Mouse (Mus musculus) neural tube, embryonic 13.5 days (tissue): ENCODE measurements at regions not wholly inside any gene's neighbourhood (a gene's known extent, or its start where the extent isn't known, plus 50 kb on each side); places are given as distances from the start of the nearest gene placed in this dataset.

ENCODE experiments used
- ATAC-seq: fragments of 200-750 bp; cut with Nextera tagmentation; 2 replicates; pipeline ENCODE4 v1.8.0; 2017; ENCODE audit warnings: low read depth, mild to moderate bottlenecking, moderate TSS enrichment, moderate library complexity
- H3K27ac ChIP-seq: fragments of 300-500 bp; sonication (generic); replicated peaks from 2 replicates; pipeline ENCODE4 v1.5.1; 2015; ENCODE audit warnings: moderate library complexity, mild to moderate bottlenecking, inconsistent platforms
- H3K27me3 ChIP-seq: fragments of 300-500 bp; sonication (generic); 2 replicates; pipeline ENCODE4 v1.6.1; 2015; ENCODE audit warnings: mild to moderate bottlenecking, inconsistent platforms
- H3K36me3 ChIP-seq: fragments of 300-500 bp; sonication (generic); 2 replicates; pipeline ENCODE4 v1.6.1; 2015; ENCODE audit warnings: mild to moderate bottlenecking, inconsistent platforms
- H3K4me1 ChIP-seq: fragments of 300-500 bp; sonication (generic); replicated peaks from 2 replicates; pipeline ENCODE4 v1.6.1; 2015; ENCODE audit warnings: inconsistent platforms
- H3K4me2 ChIP-seq: fragments of 300-500 bp; sonication (generic); 2 replicates; pipeline ENCODE4 v1.6.1; 2015; ENCODE audit warnings: inconsistent platforms, mild to moderate bottlenecking, moderate library complexity
- H3K4me3 ChIP-seq: fragments of 300-500 bp; sonication (generic); 2 replicates; pipeline ENCODE4 v1.5.1; 2015; ENCODE audit warnings: mild to moderate bottlenecking, inconsistent platforms
- H3K9ac ChIP-seq: fragments of 300-500 bp; sonication (generic); 2 replicates; pipeline ENCODE4 v1.6.1; 2015; ENCODE audit warnings: moderate library complexity, mild to moderate bottlenecking, inconsistent platforms
- H3K9me3 ChIP-seq: fragments of 300-500 bp; sonication (generic); 2 replicates; pipeline ENCODE4 v1.6.1; 2016; ENCODE audit warnings: inconsistent platforms
- WGBS: fragments of 180-500 bp; shearing (Covaris S2); methylation state at CpG from one replicate; pipeline ENCODE4 v1.1.7; 2015; 5-methylcytosine and 5-hydroxymethylcytosine counted together

DNA sequence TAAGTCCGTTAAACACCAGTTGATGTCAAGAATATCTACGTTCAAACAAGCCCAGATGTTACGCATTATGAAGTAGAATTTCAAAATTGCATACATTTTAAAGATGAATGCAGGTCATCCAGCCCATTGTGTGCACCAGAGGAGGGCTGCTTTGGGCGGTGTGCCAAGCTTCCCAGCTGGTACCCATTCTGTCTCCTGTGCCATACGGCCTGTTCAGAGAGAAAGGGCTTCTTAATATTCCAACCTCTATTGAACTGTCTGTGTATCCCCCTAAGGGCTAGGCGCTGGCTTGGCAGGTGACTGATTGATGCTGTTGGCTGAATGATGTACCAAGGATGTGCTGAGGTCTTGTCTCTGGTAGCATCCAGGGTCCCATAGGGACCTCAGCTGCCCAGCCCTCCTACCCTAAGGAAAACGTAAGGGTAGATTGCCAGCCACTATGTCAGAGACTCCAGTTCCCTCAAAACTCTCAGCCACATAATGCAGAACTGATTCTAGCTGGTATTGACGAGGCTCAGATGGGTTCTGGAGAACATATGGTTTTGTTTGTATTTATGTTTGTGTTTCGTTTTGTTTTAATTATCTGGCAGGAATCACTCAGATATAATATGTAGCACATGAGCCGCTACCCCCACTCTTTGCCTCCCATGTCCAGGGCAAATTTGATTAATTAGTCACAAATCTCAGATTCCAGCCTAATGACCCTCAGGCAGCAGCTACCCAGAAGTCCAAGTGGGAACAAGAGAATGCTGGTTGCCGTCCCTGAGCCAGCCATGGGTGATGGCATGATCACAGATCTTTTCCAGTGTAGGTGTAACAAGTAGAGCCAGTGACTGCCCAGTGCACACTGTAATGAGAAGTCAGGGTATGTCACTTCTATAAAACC lies 212.0 kb upstream of the Usp24 start:
- no peaks in the 10 kb centered on the region for H3K27me3 ChIP-seq

DNA sequence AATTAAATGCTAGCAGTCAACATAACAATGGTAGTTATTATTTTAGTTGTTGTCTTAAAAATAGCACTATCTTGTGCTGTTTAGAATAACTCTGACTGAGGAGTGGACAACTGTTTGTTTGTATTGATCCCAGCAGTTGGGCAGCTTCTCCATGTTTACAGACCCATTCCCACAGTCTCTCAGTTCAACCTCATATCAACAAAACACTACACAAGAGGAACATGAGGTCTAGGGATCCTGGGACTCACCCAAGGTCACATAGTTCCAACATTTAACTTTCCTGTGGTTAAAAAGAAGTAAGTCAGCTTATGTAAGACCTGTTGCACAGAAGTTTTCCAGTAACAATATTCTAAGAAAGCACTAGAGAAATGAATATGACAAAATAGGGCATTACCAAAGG lies 203.0 kb upstream of the Usp24 start:
- Histone ChIP-seq H3K27me3 (no peaks in the 10 kb centered on the region), H3K9me3 (no peaks in the 10 kb centered on the region), H3K9ac (no peak overlapping the region), H3K4me2 (no peak overlapping the region), H3K4me1 (no peaks in the 10 kb centered on the region), H3K36me3 (no peaks in the 10 kb centered on the region), H3K4me3 (no peak overlapping the region), H3K27ac (no peak overlapping the region)
- ATAC-seq: no peak

More for the DNA sequence above, 212.0 kb upstream of the Usp24 start:
- Histone ChIP-seq H3K4me3 (no peak overlapping the region), H3K4me2 (no peak overlapping the region), H3K36me3 (no peaks in the 10 kb centered on the region), H3K9ac (no peak overlapping the region), H3K4me1 (peaks cover 49% of the 10 kb centered on the region), H3K9me3 (no peaks in the 10 kb centered on the region), H3K27ac (peak overlapping the region; percentile 72)
- WGBS: 45% methylated on average over 11 of the region's 11 CpGs
- ATAC-seq: peak; percentile 86

DNA sequence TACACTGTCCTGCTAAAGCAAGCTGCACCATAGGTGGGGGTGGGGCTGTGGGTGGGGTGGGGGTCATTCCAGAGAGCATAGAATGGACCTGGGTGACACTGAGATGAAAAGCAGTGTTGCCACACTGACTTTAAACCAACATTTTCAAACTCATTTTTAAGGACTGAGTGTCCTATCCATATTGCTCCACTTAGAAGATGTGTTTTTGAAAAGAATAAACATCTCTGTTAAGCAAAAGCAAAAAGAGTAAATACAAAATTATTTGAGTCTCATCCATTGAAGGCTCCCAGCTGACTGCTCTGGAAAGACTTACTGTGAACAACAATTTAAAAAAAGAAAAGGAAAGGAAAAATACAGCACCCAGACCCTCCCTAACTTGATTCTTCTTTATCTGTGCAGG lies 202.3 kb upstream of the Usp24 start:
- Histone ChIP-seq H3K9ac (no peak overlapping the region), H3K4me1 (no peaks in the 10 kb centered on the region), H3K9me3 (no peaks in the 10 kb centered on the region), H3K4me2 (no peak overlapping the region), H3K4me3 (no peak overlapping the region), H3K36me3 (no peaks in the 10 kb centered on the region), H3K27me3 (no peaks in the 10 kb centered on the region), H3K27ac (no peak overlapping the region)
- ATAC-seq: no peak

DNA sequence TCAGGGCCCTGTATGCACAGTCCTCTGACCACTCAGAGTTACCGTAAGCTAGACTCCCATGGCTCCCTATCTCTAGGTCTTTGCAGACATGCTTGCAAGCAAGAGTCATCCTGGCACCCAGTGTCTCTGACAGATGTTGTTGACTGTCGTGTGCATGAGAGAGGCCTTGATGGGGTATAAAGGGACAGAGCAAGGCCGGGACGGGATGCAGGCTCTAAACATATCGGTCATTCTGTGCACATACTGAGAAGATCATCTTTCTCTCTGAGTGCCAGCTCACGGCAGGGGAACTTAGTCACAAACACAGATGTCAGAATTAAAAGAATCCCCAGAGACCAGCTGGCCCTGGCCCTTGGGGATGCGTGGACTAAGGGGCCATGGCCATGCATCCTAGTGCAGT lies 199.4 kb upstream of the Usp24 start:
- no peaks in the 10 kb centered on the region for H3K27me3 ChIP-seq

DNA sequence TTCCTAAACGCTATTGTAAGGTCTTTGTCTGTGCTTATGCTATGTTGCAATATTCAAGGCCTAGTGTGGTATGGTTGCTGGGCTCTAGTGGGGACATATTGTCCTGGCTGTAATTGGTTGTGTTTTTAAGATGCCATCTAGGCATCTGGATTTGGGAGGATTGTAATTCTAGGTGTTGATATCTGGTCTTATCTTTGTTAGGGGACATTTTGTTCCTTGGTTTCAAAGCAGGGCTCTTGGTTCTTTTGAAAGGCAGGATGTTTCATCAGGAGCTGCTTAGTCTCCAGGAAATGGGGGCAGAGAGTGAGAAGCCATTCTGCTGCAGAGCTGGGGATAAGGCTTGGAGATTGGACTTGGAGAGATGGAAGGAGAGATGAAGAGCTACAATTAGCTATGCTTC lies 194.7 kb upstream of the Usp24 start:
- no peak overlapping the region for H3K27ac ChIP-seq
- H3K4me3 ChIP-seq: no peak overlapping the region
- ATAC-seq: no peak
- H3K9me3 ChIP-seq: no peaks in the 10 kb centered on the region
- no peak overlapping the region for H3K9ac ChIP-seq
- 82% methylated on average over 1 of the region's 1 CpGs for WGBS
- no peaks in the 10 kb centered on the region for H3K4me1 ChIP-seq
- no peaks in the 10 kb centered on the region for H3K36me3 ChIP-seq
- no peaks in the 10 kb centered on the region for H3K27me3 ChIP-seq
- H3K4me2 ChIP-seq: no peak overlapping the region

More for the DNA sequence above, 199.4 kb upstream of the Usp24 start:
- H3K4me2 ChIP-seq: no peak overlapping the region
- no peak for ATAC-seq
- H3K27ac ChIP-seq: no peak overlapping the region
- no peak overlapping the region for H3K4me3 ChIP-seq
- no peaks in the 10 kb centered on the region for H3K36me3 ChIP-seq
- no peaks in the 10 kb centered on the region for H3K4me1 ChIP-seq
- 85% methylated on average over 7 of the region's 7 CpGs for WGBS
- H3K9me3 ChIP-seq: no peaks in the 10 kb centered on the region
- H3K9ac ChIP-seq: no peak overlapping the region

DNA sequence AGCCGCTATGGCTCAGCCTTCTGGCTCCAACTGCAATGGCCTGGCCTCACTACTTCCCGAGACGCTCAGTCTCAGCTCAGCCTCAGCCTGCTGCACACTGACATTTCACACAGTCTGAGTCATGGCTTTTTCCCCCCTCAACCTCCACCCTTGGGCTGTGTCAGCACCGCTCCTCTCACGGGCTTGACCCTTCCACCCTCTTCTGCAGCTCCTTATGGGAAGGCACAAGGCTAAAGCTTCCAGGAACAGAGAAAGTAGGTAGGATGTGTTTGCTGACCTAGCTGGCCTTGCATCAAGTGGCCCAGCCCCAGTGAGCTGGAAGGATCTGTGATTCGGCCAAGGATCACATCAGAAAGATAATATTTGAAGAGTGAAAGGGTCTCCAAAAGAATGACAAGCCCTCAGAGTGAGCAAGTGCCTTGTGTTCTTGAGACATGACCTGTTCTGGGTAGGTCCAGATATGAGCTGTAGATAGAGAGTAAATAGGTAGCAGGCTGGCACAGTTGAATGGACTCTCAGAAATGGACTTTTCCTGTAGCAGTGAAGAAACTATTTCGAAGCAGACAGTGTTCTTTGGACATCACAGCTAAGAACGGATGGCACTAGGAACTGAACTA lies 192.9 kb upstream of the Usp24 start:
- H3K9me3 ChIP-seq: no peaks in the 10 kb centered on the region
- no peaks in the 10 kb centered on the region for H3K27me3 ChIP-seq
- H3K4me3 ChIP-seq: no peak overlapping the region
- no peaks in the 10 kb centered on the region; the same call in 1 of the 2 replicates for H3K4me1 ChIP-seq
- H3K9ac ChIP-seq: no peak overlapping the region
- no peak overlapping the region for H3K4me2 ChIP-seq
- no peaks in the 10 kb centered on the region for H3K36me3 ChIP-seq
- WGBS: 92% methylated on average over 8 of the region's 8 CpGs
- ATAC-seq: no peak
- no peak overlapping the region for H3K27ac ChIP-seq

DNA sequence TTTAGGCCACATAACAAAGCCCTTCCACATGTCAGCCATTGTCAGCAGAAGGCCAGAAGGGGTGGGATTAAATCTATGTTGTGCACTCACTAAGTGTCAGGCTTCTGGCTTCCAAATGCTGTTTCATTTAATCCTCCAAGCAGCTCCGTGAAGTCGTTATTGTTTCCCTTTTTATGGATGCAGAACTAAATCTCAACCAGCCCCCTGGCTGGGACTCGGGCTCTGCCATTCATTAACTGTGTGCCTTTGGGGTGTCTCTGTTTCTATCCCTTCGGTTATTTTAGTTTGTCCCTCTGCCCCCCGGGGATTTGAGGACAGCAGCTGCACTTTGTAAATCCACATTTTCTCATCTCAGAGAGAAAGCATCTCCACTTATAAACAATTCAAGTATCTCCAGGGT lies 188.8 kb upstream of the Usp24 start:
- no peaks in the 10 kb centered on the region for H3K27me3 ChIP-seq
- H3K9me3 ChIP-seq: no peaks in the 10 kb centered on the region
- H3K9ac ChIP-seq: no peak overlapping the region
- 42% methylated on average over 5 of the region's 5 CpGs for WGBS
- H3K4me1 ChIP-seq: no peaks in the 10 kb centered on the region; the same call in 1 of the 2 replicates
- no peaks in the 10 kb centered on the region for H3K36me3 ChIP-seq
- no peak overlapping the region for H3K27ac ChIP-seq
- no peak overlapping the region for H3K4me2 ChIP-seq
- no peak overlapping the region for H3K4me3 ChIP-seq
- ATAC-seq: no peak

DNA sequence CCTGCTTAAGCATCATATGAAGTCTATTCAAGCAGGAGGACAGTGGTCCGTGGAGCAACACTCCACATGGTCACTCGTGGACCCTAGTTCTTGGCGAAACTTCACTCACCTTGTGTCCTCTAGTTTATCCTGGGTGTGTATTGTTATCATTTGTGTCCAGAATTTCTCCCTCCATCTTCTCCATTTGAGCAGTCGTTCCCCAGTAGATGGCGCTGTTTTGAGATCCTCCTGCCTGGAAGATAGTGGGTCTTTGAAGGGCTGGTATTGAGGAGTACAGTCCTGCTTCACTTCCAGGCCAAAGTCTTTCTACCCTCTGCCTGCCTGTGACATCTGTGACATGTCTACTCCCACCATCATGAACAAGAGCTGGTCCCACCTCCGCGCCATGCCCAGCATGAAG lies 188.4 kb upstream of the Usp24 start:
- 52% methylated on average over 7 of the region's 7 CpGs for WGBS
- H3K4me3 ChIP-seq: no peak overlapping the region
- H3K9me3 ChIP-seq: no peaks in the 10 kb centered on the region
- H3K27ac ChIP-seq: no peak overlapping the region
- no peaks in the 10 kb centered on the region for H3K27me3 ChIP-seq
- no peaks in the 10 kb centered on the region for H3K36me3 ChIP-seq
- ATAC-seq: no peak
- H3K4me1 ChIP-seq: no peaks in the 10 kb centered on the region; the same call in 1 of the 2 replicates
- no peak overlapping the region for H3K4me2 ChIP-seq
- no peak overlapping the region for H3K9ac ChIP-seq

DNA sequence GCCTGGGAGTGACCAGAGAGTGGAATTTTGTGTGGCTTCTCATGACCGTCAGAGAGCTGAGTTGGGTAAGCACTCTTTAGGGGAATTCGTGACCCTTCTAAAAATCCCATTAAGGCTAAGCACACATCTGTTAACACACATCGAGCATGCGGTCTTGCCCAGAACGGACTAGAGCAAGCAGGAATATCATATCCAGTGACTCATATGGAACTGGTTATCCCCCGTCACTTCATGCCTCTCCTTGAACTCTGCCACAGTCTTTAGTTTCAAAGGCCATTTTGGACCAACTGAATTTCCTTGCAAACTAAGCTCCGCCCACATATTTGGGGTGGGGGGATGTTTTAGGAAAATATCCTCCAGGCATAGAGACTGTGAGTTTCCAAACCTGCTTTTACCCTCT lies 186.7 kb upstream of the Usp24 start:
- WGBS: 85% methylated on average over 7 of the region's 7 CpGs
- ATAC-seq: no peak

DNA sequence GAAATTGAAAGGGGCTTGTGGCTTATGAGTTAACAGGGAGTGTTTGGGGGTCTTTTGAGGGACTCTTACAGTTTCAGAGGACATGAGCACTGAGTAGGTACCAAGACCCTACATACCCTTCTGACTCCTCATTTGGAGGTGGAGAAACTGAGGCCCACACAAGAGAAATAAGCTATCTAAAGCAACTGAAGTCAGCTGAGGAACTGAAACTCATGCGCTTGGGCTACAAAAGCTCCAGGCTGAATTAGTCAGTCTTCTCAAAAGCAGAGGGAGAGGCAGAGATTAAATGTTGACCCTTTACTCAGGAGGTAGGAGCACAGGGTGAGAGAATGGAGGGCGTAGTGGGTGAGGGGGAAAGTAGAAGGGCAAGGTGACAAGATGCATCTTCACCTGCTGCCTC lies 186.2 kb upstream of the Usp24 start:
- WGBS: 96% methylated on average over 2 of the region's 2 CpGs
- no peak overlapping the region for H3K4me2 ChIP-seq
- no peak overlapping the region for H3K4me3 ChIP-seq
- H3K27me3 ChIP-seq: no peaks in the 10 kb centered on the region
- H3K27ac ChIP-seq: no peak overlapping the region
- H3K36me3 ChIP-seq: no peaks in the 10 kb centered on the region
- ATAC-seq: no peak
- H3K4me1 ChIP-seq: no peaks in the 10 kb centered on the region; the same call in 1 of the 2 replicates
- H3K9ac ChIP-seq: no peak overlapping the region
- H3K9me3 ChIP-seq: no peaks in the 10 kb centered on the region

More for the DNA sequence above, 186.7 kb upstream of the Usp24 start:
- Histone ChIP-seq H3K9me3 (no peaks in the 10 kb centered on the region), H3K36me3 (no peaks in the 10 kb centered on the region), H3K4me1 (no peaks in the 10 kb centered on the region; the same call in 1 of the 2 replicates), H3K4me3 (no peak overlapping the region), H3K4me2 (no peak overlapping the region), H3K27ac (no peak overlapping the region), H3K27me3 (no peaks in the 10 kb centered on the region), H3K9ac (no peak overlapping the region)

DNA sequence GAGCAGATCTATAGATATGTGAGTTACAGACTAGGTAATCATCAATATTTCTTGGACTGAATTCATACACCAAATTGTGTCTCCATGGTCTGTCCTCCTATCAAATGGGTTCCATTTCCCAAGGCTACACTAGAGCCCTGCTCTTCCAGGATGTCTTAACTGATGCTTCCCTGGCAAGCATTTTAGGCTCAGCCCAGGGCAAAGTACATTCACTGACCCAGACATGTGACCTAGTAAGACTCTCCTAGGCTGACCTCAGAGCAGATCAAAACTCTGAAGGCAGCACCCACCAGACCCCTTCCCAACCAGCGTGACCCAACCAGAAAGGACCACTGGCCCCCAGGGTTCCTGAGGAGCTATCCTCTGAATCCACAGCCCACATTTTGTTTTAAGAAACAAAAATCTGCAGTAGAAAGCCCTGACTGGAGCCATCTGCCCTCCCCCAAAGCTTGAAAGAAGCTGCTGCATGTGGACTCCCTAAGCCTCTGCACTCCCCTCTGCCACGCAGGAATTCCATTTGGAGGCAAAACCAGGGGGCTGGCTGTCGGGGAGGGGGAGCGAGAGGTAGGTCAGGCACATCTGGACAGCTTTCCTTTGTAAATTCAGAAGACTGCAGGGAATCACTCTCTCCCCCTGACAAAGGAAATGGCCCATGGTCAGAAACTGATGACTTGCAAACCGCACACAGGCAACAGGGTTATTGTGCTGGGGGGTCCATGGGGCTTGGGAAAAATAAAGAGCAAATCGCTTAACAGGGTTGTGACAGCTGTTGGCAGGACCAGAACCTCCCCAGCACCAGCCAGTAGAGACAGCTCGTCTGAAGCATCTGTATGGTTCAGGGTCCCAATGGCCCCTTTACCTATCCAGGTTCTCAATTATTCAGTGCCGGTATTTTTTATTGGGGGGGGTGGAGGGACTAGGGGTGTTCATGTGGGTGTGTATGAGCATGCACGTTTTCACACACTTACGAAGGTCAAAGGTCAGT lies 182.0 kb upstream of the Usp24 start:
- WGBS: 64% methylated on average over 10 of the region's 10 CpGs
- Histone ChIP-seq H3K4me2 (no peak overlapping the region), H3K9ac (no peak overlapping the region), H3K36me3 (no peaks in the 10 kb centered on the region), H3K4me1 (no peaks in the 10 kb centered on the region), H3K27me3 (no peaks in the 10 kb centered on the region), H3K9me3 (no peaks in the 10 kb centered on the region), H3K27ac (no peak overlapping the region), H3K4me3 (no peak overlapping the region)
- no peak for ATAC-seq

DNA sequence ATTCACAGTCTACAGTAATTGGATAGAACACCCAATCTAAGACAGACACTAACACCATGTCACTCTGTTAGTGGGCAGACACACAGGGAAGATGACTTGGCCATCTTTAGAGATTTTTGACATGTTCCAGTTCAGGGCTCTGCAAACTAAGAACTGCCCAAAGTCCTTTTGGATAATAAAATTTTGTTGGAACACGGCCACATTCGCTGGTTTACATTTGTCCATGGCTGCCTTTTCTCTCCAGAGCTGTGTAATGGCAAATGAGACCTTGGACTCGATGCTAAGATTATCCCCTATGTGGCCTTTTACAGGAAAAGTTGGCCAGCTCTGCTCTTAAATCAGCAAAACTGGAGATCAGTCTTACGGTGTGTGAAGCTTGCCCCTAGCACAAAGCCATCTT lies 173.3 kb upstream of the Usp24 start:
- no peak overlapping the region for H3K4me3 ChIP-seq
- no peak overlapping the region for H3K9ac ChIP-seq
- H3K27me3 ChIP-seq: no peaks in the 10 kb centered on the region
- H3K36me3 ChIP-seq: no peaks in the 10 kb centered on the region
- no peak overlapping the region for H3K27ac ChIP-seq
- no peaks in the 10 kb centered on the region for H3K4me1 ChIP-seq
- WGBS: 89% methylated on average over 4 of the region's 4 CpGs
- H3K4me2 ChIP-seq: no peak overlapping the region
- no peak for ATAC-seq
- no peaks in the 10 kb centered on the region for H3K9me3 ChIP-seq
